Mouse (Mus musculus) ES-E14 (cell line): ENCODE data around the gene Fhit. TPM values are rescaled to one million over a fixed set of nuclear protein-coding genes. Genes with fewer than 3 reads are reported as not detected.

Experiments
- DNase-seq: peaks from one replicate; pipeline ENCODE4 v3.0.0-alpha.2; 2013; ENCODE audit warnings: low read depth, low spot score
- H3K27ac ChIP-seq: 2 replicates; pipeline ENCODE4 v1.5.1; 2012; ENCODE audit warnings: low read depth, mild to moderate bottlenecking, low read length, moderate library complexity, mixed read lengths; ENCODE audit not compliant: poor library complexity, insufficient read depth, severe bottlenecking
- H3K36me3 ChIP-seq: 2 replicates; pipeline ENCODE4 v1.6.1; 2012; ENCODE audit warnings: mild to moderate bottlenecking, low read length, moderate library complexity, mixed read lengths; ENCODE audit not compliant: control insufficient read depth, poor library complexity, insufficient read depth, severe bottlenecking
- H3K4me1 ChIP-seq, 2 experiments: fragments of 150-350 bp in 1 of 2; sonication (generic) in 1 of 2; 2 replicates each; pipeline ENCODE4 v1.6.1; 2012; ENCODE audit warnings: low read length in 2 of 2, mild to moderate bottlenecking in 1 of 2, mixed read lengths in 1 of 2; ENCODE audit not compliant: control insufficient read depth in 2 of 2, insufficient read depth in 2 of 2, poor library complexity in 1 of 2
- H3K4me3 ChIP-seq, 2 experiments: fragments of 150-350 bp in 1 of 2; sonication (generic) in 1 of 2; 2 replicates each; pipeline ENCODE4 v1.5.1; 2012; ENCODE audit warnings: low read length in 2 of 2, low read depth in 1 of 2, mild to moderate bottlenecking in 1 of 2, mixed read lengths in 1 of 2; ENCODE audit not compliant: insufficient read depth in 1 of 2, poor library complexity in 1 of 2, severe bottlenecking in 1 of 2
- H3K9ac ChIP-seq: 2 replicates; pipeline ENCODE4 v1.6.1; 2012; ENCODE audit warnings: low read depth, mild to moderate bottlenecking, low read length, mixed read lengths; ENCODE audit not compliant: poor library complexity, insufficient read depth, severe bottlenecking
- H3K9me3 ChIP-seq: fragments of 150-350 bp; sonication (generic); 2 replicates; pipeline ENCODE4 v1.6.1; 2012; ENCODE audit warnings: low read depth, mild to moderate bottlenecking, low read length; ENCODE audit not compliant: control insufficient read depth, insufficient read depth
- CHD2 ChIP-seq: IDR thresholded peaks from 2 replicates; pipeline ENCODE4 v1.6.1; 2014; ENCODE audit warnings: mild to moderate bottlenecking, low read depth, low read length, inconsistent platforms
- HCFC1 ChIP-seq: IDR thresholded peaks from 2 replicates; pipeline ENCODE4 v1.6.1; 2012; ENCODE audit warnings: low read length, inconsistent platforms, borderline replicate concordance; ENCODE audit not compliant: insufficient read depth
- MAFK ChIP-seq: IDR thresholded peaks from 2 replicates; pipeline ENCODE4 v1.6.1; 2014; ENCODE audit warnings: mild to moderate bottlenecking, low read depth, low read length, inconsistent platforms; ENCODE audit not compliant: insufficient read depth
- ZC3H11A ChIP-seq: IDR thresholded peaks from 2 replicates; pipeline ENCODE4 v1.6.1; 2012; ENCODE audit warnings: low read depth, mild to moderate bottlenecking, inconsistent platforms, low read length, borderline replicate concordance
- ZNF384 ChIP-seq: IDR thresholded peaks from 2 replicates; pipeline ENCODE4 v1.6.1; 2012; ENCODE audit warnings: low read depth, low read length, inconsistent platforms
- in situ Hi-C, 2 experiments: fragments of 600-800 bp; cut with MboI; formaldehyde crosslinking; loops; one replicate each; pipeline ENCODE4 v1.15.1; 2025; ENCODE audit warnings: low sequenced_read_pairs in 2 of 2, inconsistent platforms in 1 of 2; ENCODE audit not compliant: unreplicated experiment in 2 of 2
- total RNA-seq: library from RNA; depleted of rRNA; stranded (reverse); fragments of 300-350 nt; gene quantifications from 2 replicates; pipeline ENCODE4 v1.2.3, GENCODE M21; 2012

The Fhit gene
- total RNA-seq, 1 experiment: 1.0 TPM

- Histone ChIP-seq H3K9me3 (no peaks in the 10 kb centered on the region), H3K27ac (no peak overlapping the region), H3K9ac (no peak overlapping the region), H3K4me1 (no peaks in the 10 kb centered on the region), H3K4me3 (no peak overlapping the region), H3K36me3 (no peaks in the 10 kb centered on the region)
- TF ChIP-seq ZNF384: no peak
- no peak for TF ChIP-seq ZC3H11A
- in situ Hi-C loops: no loop called here
- DNase-seq: no peak
These were observed 325.8 kb downstream of the Fhit start for GRCm38 (mm10) chr14:10836001-10836400.

- TF ChIP-seq MAFK (no peak), ZNF384 (no peak), ZC3H11A (no peak), CHD2 (no peak), HCFC1 (no peak)
- H3K36me3 ChIP-seq: no peaks in the 10 kb centered on the region
- in situ Hi-C loops: loop anchor here in 1 of 2 experiments (25.0 kb wide), 1 partner anchor 113 kb away; no protein-coding TSS in a partner anchor
- H3K9ac ChIP-seq: no peak overlapping the region
- H3K4me3 ChIP-seq: no peak overlapping the region
- DNase-seq: no peak
- H3K4me1 ChIP-seq: no peaks in the 10 kb centered on the region
- H3K9me3 ChIP-seq: no peaks in the 10 kb centered on the region
- no peak overlapping the region for H3K27ac ChIP-seq
These were observed 337.0 kb downstream of the Fhit start for GRCm38 (mm10) chr14:10824819-10825218.

GRCm38 (mm10) chr14:10813551-10813950 is 348.3 kb downstream of the Fhit start:
- H3K9ac ChIP-seq: no peak overlapping the region
- no peak overlapping the region for H3K27ac ChIP-seq
- H3K4me1 ChIP-seq: no peaks in the 10 kb centered on the region
- H3K9me3 ChIP-seq: no peaks in the 10 kb centered on the region
- in situ Hi-C loops: loop anchor here in 1 of 2 experiments (25.0 kb wide), 1 partner anchor 101 kb away; no protein-coding TSS in a partner anchor
- no peak for TF ChIP-seq ZC3H11A
- TF ChIP-seq HCFC1: no peak
- no peak for TF ChIP-seq ZNF384
- TF ChIP-seq CHD2: no peak
- H3K4me3 ChIP-seq: no peak overlapping the region
- H3K36me3 ChIP-seq: no peaks in the 10 kb centered on the region
- DNase-seq: no peak

- TF ChIP-seq ZC3H11A: peak; percentile 41; the same call in 1 of the 2 replicates
- TF ChIP-seq MAFK: no peak
- Histone ChIP-seq H3K36me3 (no peaks in the 10 kb centered on the region), H3K27ac (no peak overlapping the region), H3K9me3 (no peaks in the 10 kb centered on the region), H3K4me3 (no peak overlapping the region), H3K9ac (no peak overlapping the region), H3K4me1 (no peaks in the 10 kb centered on the region)
- DNase-seq: no peak
- in situ Hi-C loops: no loop called here
These were observed 363.2 kb downstream of the Fhit start for GRCm38 (mm10) chr14:10798489-10799180.

GRCm38 (mm10) chr14:10797595-10797994 is 364.2 kb downstream of the Fhit start:
- Histone ChIP-seq H3K36me3 (no peaks in the 10 kb centered on the region), H3K9ac (no peak overlapping the region), H3K9me3 (no peaks in the 10 kb centered on the region), H3K4me1 (no peaks in the 10 kb centered on the region), H3K4me3 (no peak overlapping the region), H3K27ac (no peak overlapping the region)
- TF ChIP-seq MAFK (no peak), ZNF384 (no peak), ZC3H11A (no peak), CHD2 (no peak)
- DNase-seq: no peak
- in situ Hi-C loops: no loop called here
